8 mouse cellular contexts compared by ENCODE assay signal in genomic region chr12:113151661-113152271, GRCm38 (mm10). TPM values are rescaled to one million over a fixed set of nuclear protein-coding genes. Genes with fewer than 3 reads are reported as not detected.
DNase-seq lines count a peak whose midpoint lies in the region; ATAC-seq lines count a peak whose summit lies in the region.

No protein-coding gene starts in this region.

- ATAC-seq in forebrain, embryonic 11.5 days (replicated peaks; ENCODE audit: low FRiP score), result no peak
- ATAC-seq in limb, embryonic 13.5 days (ENCODE audit: low FRiP score, low read depth), result no peak
- no peak for ATAC-seq in midbrain, embryonic 13.5 days
- no peak for ATAC-seq in frontal cortex, adult (ENCODE audit: low TSS enrichment)

- no peak overlapping the region for H3K27ac ChIP-seq in forebrain, embryonic 11.5 days (ENCODE audit: low read depth, low read length)
- no peak overlapping the region for H3K27ac ChIP-seq in limb, embryonic 13.5 days
- no peak overlapping the region for H3K27ac ChIP-seq in midbrain, embryonic 13.5 days

- peaks cover 11% of the 10 kb centered on the region for H3K27me3 ChIP-seq in forebrain, embryonic 11.5 days (ENCODE audit: control insufficient read depth, insufficient read depth, low read length)
- H3K27me3 ChIP-seq in limb, embryonic 13.5 days, result peaks cover 72% of the 10 kb centered on the region
- peaks cover 49% of the 10 kb centered on the region for H3K27me3 ChIP-seq in midbrain, embryonic 13.5 days

- intact Hi-C loops in heart, postnatal 25 days (cut with DNase I), result loop anchor here (2.0 to 5.0 kb wide), 2 partner anchors 75 to 149 kb away; partner anchors contain the start of gene Brf1

- no peaks in the 10 kb centered on the region for H3K9me3 ChIP-seq in forebrain, embryonic 11.5 days (ENCODE audit: control insufficient read depth, low read length)
- H3K9me3 ChIP-seq in limb, embryonic 13.5 days, result no peaks in the 10 kb centered on the region
- no peaks in the 10 kb centered on the region for H3K9me3 ChIP-seq in midbrain, embryonic 13.5 days

- H3K4me3 ChIP-seq in forebrain, embryonic 11.5 days (ENCODE audit: low read depth, low read length), result peak overlapping the region; percentile 43
- peak overlapping the region; percentile 55 for H3K4me3 ChIP-seq in limb, embryonic 13.5 days
- H3K4me3 ChIP-seq in midbrain, embryonic 13.5 days (replicated peaks), result peak overlapping the region; percentile 39

- peak overlapping the region; percentile 64 for H3K4me2 ChIP-seq in forebrain, embryonic 11.5 days (ENCODE audit: low read depth, low read length, severe bottlenecking)
- H3K4me2 ChIP-seq in limb, embryonic 13.5 days (replicated peaks), result peak overlapping the region; percentile 85
- peak overlapping the region; percentile 62 for H3K4me2 ChIP-seq in midbrain, embryonic 13.5 days (replicated peaks)

- H3K9ac ChIP-seq in forebrain, embryonic 11.5 days (ENCODE audit: low read length), result peak overlapping the region; percentile 43
- H3K9ac ChIP-seq in limb, embryonic 13.5 days, result peak overlapping the region; percentile 59
- H3K9ac ChIP-seq in midbrain, embryonic 13.5 days (replicated peaks), result peak overlapping the region; percentile 52

- peaks cover 17% of the 10 kb centered on the region for H3K4me1 ChIP-seq in forebrain, embryonic 11.5 days (replicated peaks; ENCODE audit: control insufficient read depth, insufficient read depth, low read length)
- peaks cover 27% of the 10 kb centered on the region for H3K4me1 ChIP-seq in limb, embryonic 13.5 days
- peaks cover 38% of the 10 kb centered on the region for H3K4me1 ChIP-seq in midbrain, embryonic 13.5 days (replicated peaks)

- no peaks in the 10 kb centered on the region for H3K36me3 ChIP-seq in forebrain, embryonic 11.5 days (ENCODE audit: control insufficient read depth, insufficient read depth, low read length)
- no peaks in the 10 kb centered on the region for H3K36me3 ChIP-seq in limb, embryonic 13.5 days
- H3K36me3 ChIP-seq in midbrain, embryonic 13.5 days, result no peaks in the 10 kb centered on the region

- 1% methylated on average over 36 of the region's 36 CpGs for WGBS in forebrain, embryonic 11.5 days
- WGBS in limb, embryonic 13.5 days, result 1% methylated on average over 36 of the region's 36 CpGs
- 1% methylated on average over 36 of the region's 36 CpGs for WGBS in midbrain, embryonic 13.5 days

- peak; percentile 4 to 12 for DNase-seq in cerebellum, postnatal 25 days
- no peak for DNase-seq in cerebellum, postnatal 36 days
- DNase-seq in forebrain, embryonic 11.5 days (ENCODE audit: low spot score), result no peak
- peak; percentile 58 for DNase-seq in heart, postnatal 25 days (ENCODE audit: low spot score)
- peak; percentile 88 for DNase-seq in yolk sac, embryonic 10.5 days (ENCODE audit: low spot score)

RNA-seq across cellular contexts. Expression of gene Tedc1, which starts 4.5 kb away (rescaled TPM):
- 57.2 and 58.2 TPM in 2 replicates for polyA plus RNA-seq in forebrain, embryonic 11.5 days (2014; fragmentation: Nextera tagmentation; extraction: Ambion mirVana)
- total RNA-seq in heart, postnatal 25 days (2021), result under 1 TPM; 0.61 to 0.83 TPM
- 35.5 and 36.6 TPM in 2 replicates for polyA plus RNA-seq in limb, embryonic 13.5 days (2015; fragmentation: Nextera tagmentation; extraction: Ambion mirVana)
- 21.3 and 21.6 TPM in 2 replicates for polyA plus RNA-seq in midbrain, embryonic 13.5 days (2015; fragmentation: Nextera tagmentation; extraction: Ambion mirVana)

RNA-seq across cellular contexts. Expression of gene Crip1, which starts 5.7 kb away (rescaled TPM):
- polyA plus RNA-seq in forebrain, embryonic 11.5 days (2014; fragmentation: Nextera tagmentation; extraction: Ambion mirVana), result 61.3 and 66.5 TPM in 2 replicates
- 100 to 1,000 TPM; 178 to 211 TPM for total RNA-seq in heart, postnatal 25 days (2021)
- 147 and 154 TPM in 2 replicates for polyA plus RNA-seq in limb, embryonic 13.5 days (2015; fragmentation: Nextera tagmentation; extraction: Ambion mirVana)
- polyA plus RNA-seq in midbrain, embryonic 13.5 days (2015; fragmentation: Nextera tagmentation; extraction: Ambion mirVana), result 31.0 and 35.1 TPM in 2 replicates

RNA-seq across cellular contexts. Expression of gene Crip2, which starts 11.7 kb away (rescaled TPM):
- 186 and 217 TPM in 2 replicates for polyA plus RNA-seq in forebrain, embryonic 11.5 days (2014; fragmentation: Nextera tagmentation; extraction: Ambion mirVana)
- total RNA-seq in heart, postnatal 25 days (2021), result 1,000 to 10,000 TPM; 1,410 to 1,505 TPM
- polyA plus RNA-seq in limb, embryonic 13.5 days (2015; fragmentation: Nextera tagmentation; extraction: Ambion mirVana), result 70.0 and 70.4 TPM in 2 replicates
- 360 TPM in 2 replicates for polyA plus RNA-seq in midbrain, embryonic 13.5 days (2015; fragmentation: Nextera tagmentation; extraction: Ambion mirVana)

RNA-seq across cellular contexts. Expression of gene Tmem121, which starts 34.0 kb away (rescaled TPM):
- 17.0 and 20.3 TPM in 2 replicates for polyA plus RNA-seq in forebrain, embryonic 11.5 days (2014; fragmentation: Nextera tagmentation; extraction: Ambion mirVana)
- under 1 TPM in 1 of 2 experiments, not detected in 1; 0.17 TPM for total RNA-seq in heart, postnatal 25 days (2021)
- polyA plus RNA-seq in limb, embryonic 13.5 days (2015; fragmentation: Nextera tagmentation; extraction: Ambion mirVana), result 21.2 and 23.4 TPM in 2 replicates
- polyA plus RNA-seq in midbrain, embryonic 13.5 days (2015; fragmentation: Nextera tagmentation; extraction: Ambion mirVana), result 24.7 and 30.2 TPM in 2 replicates

RNA-seq across cellular contexts. Expression of gene Mta1, which starts 53.7 kb away (rescaled TPM):
- polyA plus RNA-seq in forebrain, embryonic 11.5 days (2014; fragmentation: Nextera tagmentation; extraction: Ambion mirVana), result 25.3 and 27.7 TPM in 2 replicates
- 10 to 100 TPM; 48.4 to 49.3 TPM for total RNA-seq in heart, postnatal 25 days (2021)
- polyA plus RNA-seq in limb, embryonic 13.5 days (2015; fragmentation: Nextera tagmentation; extraction: Ambion mirVana), result 17.8 and 18.7 TPM in 2 replicates
- polyA plus RNA-seq in midbrain, embryonic 13.5 days (2015; fragmentation: Nextera tagmentation; extraction: Ambion mirVana), result 17.2 and 17.4 TPM in 2 replicates

Comparison
In these comparisons a context has a peak if more than half of its experiments do, and no peak if none do; other contexts are left out.
1. DNase-seq: peak in cerebellum, postnatal 25 days (2 of 2), heart, postnatal 25 days (single experiment) and yolk sac, embryonic 10.5 days (single experiment); none in cerebellum, postnatal 36 days (0 of 2) and forebrain, embryonic 11.5 days (single experiment).
2. Peak in every context shown above with its lines, with median percentiles within 50 percentile points of each other: H3K4me2 ChIP-seq, H3K4me3 ChIP-seq and H3K9ac ChIP-seq.